Mouse (Mus musculus): ENCODE measurements at regions not wholly inside any gene's neighbourhood (a gene's known extent, or its start where the extent isn't known, plus 50 kb on each side); places are given as distances from the start of the nearest gene placed in this dataset.

GRCm38 (mm10) chr9:33222066-33222805, 586.2 kb downstream of the Ets1 start:
- no peak for DNase-seq

DNA sequence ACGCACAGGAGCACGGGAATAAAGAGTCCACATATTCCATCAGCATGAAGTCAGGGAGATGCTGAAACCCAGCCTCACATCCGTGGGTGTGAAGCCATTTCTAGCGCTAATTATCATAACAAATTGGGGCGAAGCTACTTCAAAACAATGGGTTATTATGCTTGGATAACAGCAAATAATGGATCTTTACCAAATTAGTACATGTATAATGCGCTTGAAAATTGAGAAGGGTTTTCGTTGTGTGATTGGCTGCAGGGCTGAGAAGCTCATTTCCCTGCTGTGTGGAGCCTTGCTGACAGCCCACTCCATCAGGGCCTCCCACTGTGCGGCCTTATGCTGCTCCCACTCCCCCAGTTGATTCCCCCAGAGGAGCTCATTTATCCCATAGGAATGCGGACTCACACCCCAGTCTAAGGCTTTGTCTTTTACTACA, 597.7 kb downstream of the Ets1 start:
- DNase-seq: no peak

GRCm38 (mm10) chr9:33238190-33238589, 602.2 kb downstream of the Ets1 start:
- DNase-seq: no peak

DNA sequence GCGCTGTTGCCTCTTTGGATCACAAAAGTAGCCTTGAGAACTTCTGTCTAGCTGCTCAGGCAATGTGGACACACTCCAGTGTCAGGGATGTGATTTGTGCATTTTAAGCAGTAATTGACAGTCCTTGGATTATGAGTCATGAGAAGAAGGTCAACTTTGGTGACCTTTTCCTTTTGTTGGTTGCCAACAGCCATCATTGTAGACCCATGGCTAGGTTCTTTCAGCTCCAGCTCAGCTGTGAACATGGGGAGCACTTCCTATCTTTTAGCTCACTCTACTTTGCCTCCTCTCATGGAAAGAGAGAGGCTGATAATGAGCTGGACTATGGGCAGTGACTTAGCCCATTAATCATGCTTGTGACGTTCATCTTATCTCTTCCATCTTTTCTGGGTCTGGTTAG, 602.8 kb downstream of the Ets1 start:
- DNase-seq: peak; percentile 4 to 8

GRCm38 (mm10) chr9:33240506-33240905, 604.5 kb downstream of the Ets1 start:
- no peak for DNase-seq

GRCm38 (mm10) chr9:33240914-33241635, 605.1 kb downstream of the Ets1 start:
- peak in 1 of 2 experiments; percentile 8 for DNase-seq

DNA sequence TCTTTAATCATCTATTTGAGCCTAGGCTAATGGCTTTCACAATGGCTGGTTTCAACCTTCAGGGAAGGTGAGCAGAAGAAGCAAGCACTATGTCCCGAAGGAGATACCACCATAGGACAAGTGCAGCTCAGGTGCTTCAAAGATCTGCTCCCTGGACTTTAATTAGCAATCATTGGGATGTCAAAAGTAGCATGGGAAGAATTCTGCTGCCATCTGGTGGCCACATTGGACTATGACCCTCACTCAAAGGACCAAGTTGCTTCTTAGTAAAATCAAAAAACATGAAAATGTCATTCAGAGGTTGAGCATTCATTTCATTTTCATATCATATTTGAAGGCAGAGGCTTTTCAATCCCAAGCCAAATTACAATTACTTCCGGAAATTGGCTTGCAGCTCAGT, 610.9 kb downstream of the Ets1 start:
- DNase-seq: peak; percentile 58 to 71

DNA sequence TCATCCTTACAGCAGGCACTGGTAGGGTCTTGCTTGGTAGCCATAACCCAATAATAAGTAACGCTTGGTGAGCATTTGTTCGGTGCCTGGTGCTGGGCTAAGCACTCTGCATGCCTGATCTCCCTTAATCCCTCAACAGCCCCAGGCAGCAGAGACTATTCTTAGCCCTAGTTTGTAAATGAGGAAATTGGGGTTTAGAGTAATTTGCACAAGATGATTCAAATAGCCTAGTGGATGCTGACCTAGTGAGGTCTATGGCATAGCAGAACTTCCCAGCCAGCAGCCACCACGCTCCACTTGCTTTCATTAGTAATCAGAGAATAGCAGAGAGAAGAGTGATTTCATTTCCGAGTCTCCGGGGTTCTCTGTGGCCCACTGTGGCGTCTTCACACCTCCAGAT, 622.2 kb downstream of the Ets1 start:
- no peak for DNase-seq

GRCm38 (mm10) chr9:33260171-33260570, 624.1 kb downstream of the Ets1 start:
- DNase-seq: peak; percentile 18 to 47

DNA sequence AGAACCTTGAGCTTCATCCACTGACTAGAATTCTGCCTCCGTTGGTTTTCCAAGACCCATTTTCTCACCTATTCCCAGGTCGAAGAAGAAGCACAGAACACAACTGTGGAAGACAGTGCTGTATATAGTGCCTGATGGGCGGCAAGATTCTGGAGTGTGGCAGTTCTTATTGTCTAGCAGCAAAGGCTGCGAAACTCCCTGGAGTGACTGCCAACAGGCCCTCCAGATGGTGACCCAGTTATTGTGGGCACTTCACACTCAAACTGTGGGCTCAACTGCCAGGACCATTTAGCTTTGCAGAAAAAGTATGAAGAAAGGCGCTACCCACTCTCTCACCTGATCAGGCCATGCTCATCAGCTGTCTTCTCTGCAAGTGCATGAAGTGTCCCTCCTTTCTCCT, 653.4 kb downstream of the Ets1 start:
- no peak for DNase-seq

GRCm38 (mm10) chr9:33292116-33292515, 656.1 kb downstream of the Ets1 start:
- DNase-seq: no peak

- DNase-seq: peak in 1 of 2 experiments; percentile 7
Measured at GRCm38 (mm10) chr9:33295925-33296324, 659.9 kb downstream of the Ets1 start.

DNA sequence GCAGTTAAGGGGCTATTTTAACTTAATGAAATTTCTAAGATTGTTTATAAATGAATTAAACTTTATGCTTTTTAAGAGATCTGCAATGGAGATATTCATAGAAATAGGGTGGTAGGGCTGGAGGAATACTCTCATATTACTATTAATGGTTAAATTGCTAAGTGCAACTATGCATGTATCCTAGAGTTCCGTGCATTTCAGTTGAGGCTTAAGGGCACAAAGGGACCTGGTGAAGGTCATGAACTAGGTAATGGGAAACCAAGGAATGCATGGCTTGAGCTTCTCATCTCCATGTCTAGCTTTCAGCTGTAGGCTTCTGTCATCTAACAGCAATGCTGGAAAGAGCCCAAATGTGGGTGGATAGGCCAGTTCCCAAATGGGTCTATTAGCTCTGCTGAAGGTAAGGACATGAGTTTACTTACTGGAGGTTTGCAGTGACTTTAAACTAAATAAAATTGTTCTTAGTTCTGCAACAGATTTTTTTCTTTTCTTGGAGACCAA, 683.6 kb downstream of the Ets1 start:
- DNase-seq: no peak

DNA sequence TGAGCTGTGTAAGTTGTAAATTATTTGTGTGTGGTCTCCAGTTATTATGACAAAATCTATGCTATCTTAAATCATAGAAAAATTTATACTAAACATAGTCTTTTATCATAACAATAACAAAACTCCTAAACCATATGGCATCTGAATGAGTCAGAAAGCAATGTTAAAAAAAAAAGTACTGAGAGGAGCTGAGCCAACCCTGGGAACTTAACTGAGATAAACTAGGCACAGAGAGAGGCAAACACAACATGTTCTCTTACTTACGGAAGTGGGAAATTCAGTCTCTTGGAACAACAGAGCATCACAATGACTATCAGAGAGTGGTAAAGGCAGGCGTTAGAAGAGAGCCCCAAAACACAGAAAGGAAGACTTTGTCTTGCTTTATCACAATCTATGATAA, 691.7 kb downstream of the Ets1 start:
- DNase-seq: no peak

- no peak for DNase-seq
Measured at GRCm38 (mm10) chr9:33350258-33350657, 714.2 kb downstream of the Ets1 start.

GRCm38 (mm10) chr9:33356621-33357020, 720.6 kb downstream of the Ets1 start:
- no peak for DNase-seq

- DNase-seq: no peak
Measured at GRCm38 (mm10) chr9:33360966-33361365, 724.9 kb downstream of the Ets1 start.

DNA sequence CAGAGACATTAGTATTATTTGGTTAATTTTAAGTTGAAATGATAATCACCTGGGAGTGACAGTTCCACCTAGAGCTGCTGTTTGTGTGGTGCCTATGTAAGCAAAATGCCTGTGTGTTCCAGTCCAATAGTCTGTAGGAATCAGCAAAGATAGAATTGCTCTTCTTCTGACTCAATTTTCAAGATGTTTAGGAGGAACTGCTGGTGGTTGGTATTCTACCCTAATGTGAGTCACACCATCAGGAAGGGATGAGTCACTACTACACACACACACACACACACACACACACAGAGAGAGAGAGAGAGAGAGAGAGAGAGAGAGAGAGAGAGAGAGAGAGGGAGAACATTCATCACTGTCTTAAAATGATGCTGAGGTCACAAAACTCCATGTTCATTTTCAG, 753.1 kb downstream of the Ets1 start:
- DNase-seq: no peak

DNA sequence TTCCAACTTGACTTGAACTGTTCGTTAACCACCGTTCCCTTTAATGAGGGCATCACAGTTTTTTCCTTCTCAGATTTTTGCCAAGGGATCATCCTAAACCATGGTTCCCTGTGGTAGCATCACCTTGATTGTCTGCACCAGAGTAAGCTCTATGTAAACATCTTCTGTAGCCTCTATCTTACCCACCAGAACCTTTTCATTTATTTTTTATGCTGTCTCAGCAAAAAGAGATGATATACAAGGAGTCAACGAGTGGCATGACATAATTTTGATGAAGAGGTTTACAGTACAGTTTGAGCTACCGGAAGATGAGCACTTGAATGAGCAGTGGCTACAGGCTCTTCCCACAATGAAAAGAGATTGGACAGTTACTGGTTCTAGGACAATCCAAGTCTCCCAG, 768.7 kb downstream of the Ets1 start:
- DNase-seq: no peak

- DNase-seq: no peak
Measured at GRCm38 (mm10) chr9:33407517-33407916, 771.5 kb downstream of the Ets1 start.

DNA sequence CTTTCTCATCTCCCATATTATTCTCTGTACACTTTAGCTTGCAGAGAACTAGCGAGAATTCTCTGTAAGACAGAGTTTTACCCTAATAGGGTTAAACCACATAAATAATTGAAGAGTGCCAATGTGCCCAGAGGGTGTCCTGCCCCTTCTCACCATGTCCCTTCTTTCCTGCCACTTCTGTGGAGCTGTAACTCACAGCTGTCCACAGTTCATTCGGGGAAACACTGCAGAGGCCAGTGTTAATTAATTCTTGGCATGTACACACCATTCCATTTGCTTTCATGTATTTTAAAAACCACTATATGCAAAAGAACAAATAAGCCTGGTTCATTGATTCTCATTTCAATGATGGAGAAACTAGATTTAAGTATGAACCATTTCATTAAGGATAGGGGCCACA, 787.8 kb downstream of the Ets1 start:
- no peak for DNase-seq

GRCm38 (mm10) chr9:33436459-33436858, 800.4 kb downstream of the Ets1 start:
- DNase-seq: no peak

- no peak for DNase-seq
Measured at GRCm38 (mm10) chr9:33442266-33442665, 806.2 kb downstream of the Ets1 start.

DNA sequence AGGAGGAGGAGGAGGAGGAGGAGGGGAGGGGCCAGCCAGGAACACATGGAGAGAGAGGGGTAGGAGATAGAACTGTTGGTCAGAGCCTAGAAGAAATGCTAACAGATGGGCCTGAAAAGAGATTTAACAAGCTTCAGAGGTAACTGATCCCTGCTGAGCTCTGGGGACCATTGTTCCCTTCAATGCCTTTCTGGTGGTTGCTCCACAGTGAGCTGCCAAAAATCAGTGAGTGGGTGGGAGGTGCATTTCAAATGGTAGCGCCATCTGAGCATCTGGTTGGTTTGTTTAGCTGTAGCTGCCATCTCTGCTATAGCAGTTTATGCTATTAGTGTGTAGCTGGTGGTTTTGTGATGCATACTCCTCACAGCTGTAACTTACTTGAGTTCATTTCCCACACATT, 809.9 kb downstream of the Ets1 start:
- DNase-seq: no peak

All from adrenal gland, postnatal 36 days (tissue).